Mouse (Mus musculus): Measurements from ENCODE around the gene Cwc15.

Cwc15 gene

GRCm38 (mm10) chr9:14547584-14548365, 47.4 kb downstream of the Cwc15 start:
- no peak for DNase-seq (ENCODE audit: low read depth, low spot score)

- no peak for DNase-seq (ENCODE audit: low read depth, low spot score)
Measured at GRCm38 (mm10) chr9:14548366-14548761, 47.9 kb downstream of the Cwc15 start.

DNA sequence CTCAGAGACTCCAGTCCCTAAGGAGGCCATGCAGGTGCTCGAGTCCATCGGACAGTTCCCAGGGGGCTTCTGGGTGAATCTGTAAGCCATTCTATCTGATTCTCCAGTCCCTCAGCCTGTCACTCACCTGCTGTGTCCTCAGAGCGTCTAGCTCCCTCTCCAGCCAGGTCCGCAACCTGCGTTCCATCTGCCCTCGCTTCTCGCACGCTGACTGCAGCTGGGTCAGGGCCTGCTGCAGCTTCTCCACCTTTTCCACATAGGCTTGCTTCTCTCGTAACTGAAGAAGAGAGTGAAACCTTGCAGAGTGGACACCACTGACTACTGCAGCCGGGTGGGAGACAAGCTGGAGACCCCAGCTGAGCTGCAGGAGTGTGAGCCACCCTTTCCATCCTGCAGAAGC, 57.9 kb downstream of the Cwc15 start:
- no peak for DNase-seq (ENCODE audit: low read depth, low spot score)

DNA sequence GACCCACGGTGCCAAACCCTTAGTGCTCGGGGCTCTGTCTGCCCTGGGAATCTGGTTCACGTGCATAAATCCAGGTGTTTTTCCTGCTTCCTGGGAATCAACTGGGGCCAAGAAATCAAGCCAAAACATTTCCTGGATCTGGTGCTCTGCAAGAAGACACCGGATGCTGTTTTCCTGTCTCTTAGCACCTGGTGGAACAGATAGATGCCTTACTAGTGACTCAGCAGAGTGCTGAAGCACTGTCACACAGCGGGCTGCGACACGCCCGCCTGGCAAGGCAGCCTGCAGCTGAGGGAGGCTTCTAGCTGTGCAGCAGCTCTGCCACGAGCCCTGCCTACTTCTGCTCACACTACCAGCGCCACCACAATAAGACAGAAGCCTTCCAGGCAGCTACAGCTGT, 59.0 kb downstream of the Cwc15 start:
- peak; percentile 27 for DNase-seq (ENCODE audit: low read depth, low spot score)

GRCm38 (mm10) chr9:14559996-14560395, 59.6 kb downstream of the Cwc15 start:
- DNase-seq (ENCODE audit: low read depth, low spot score), result no peak
